Mouse (Mus musculus) cerebellum, adult 9-11 months (tissue): Measurements from ENCODE around the gene Tmem30c.

ENCODE experiments used
- DNase-seq: peaks from one replicate; pipeline ENCODE4 v3.0.0; 2022

The Tmem30c gene

GRCm38 (mm10) chr16:57292765-57293164 lies at the start of gene Tmem30c:
TSS of gene Tmem30c (minus strand) at chr16:57292865.
- DNase-seq: no peak

GRCm38 (mm10) chr16:57340613-57340898 lies 47.9 kb upstream of the Tmem30c start:
- DNase-seq: no peak

DNA sequence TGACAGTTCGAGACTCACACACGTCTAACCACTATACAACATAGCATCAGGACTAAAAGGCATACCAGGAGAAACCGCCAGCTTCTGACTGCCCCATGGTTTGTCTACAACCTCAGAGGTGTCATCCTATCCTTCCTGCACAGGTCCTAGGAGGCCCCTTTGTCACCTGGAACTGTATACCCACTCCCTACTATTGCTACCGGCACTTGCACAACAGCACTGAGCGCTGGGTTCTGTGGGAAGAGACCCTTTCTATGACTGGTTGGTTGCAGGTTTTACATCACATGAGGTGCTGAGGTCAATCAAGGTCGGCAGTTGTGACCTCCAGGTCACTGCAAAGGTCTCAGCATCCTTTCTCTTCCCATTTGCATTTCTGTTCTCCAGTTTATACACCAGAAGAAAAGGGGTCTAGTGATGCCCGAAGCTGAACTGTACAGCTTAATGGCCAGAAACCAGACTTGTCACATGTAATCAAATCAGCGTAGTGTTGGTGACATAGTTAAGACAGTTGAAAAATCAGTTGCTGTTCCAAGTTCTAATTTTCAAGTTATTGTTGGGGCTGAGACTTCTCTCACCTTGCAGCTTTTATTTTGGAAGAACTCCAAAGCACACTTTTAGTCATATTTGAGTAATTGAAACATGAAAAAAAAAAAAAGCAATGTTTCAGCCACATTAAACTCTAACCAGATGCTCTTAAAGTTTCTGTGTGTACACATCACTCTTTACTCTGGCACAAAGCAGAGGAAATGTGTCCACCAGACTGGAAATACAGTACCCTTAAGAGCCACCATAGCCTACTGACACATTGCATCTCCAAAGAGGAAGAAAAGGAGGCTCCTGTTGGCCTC lies 47.3 kb upstream of the Tmem30c start:
- DNase-seq: no peak

DNA sequence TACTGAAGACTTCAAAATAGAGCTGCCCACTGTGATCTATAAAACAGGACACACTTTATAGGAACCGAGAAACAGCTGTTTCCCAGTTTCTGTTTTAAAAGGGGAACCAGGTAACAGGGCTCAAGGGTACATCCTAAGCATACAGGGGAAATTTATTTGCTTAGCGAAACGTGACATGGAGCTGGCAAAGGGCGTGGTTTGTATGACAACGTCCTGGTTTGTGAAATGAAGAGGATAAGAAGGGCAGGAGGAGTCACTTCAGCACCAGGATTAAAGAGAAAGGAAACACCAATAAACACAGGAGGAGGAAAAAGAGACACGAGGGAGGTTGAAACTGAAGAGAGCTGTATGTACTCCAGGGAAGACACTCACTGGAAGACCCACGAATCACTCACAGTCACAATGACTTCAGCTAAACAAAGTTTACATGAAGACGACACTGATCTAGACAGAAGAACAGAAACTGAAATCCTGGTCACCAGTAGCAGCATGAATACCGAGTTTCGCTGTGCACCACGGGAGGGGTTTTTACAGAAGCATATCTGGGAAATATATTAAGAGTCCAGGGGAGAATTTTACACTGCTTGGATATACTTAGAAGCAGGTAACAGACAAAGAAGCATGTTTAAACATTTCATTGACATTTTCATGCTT lies 44.2 kb upstream of the Tmem30c start:
- DNase-seq: no peak

DNA sequence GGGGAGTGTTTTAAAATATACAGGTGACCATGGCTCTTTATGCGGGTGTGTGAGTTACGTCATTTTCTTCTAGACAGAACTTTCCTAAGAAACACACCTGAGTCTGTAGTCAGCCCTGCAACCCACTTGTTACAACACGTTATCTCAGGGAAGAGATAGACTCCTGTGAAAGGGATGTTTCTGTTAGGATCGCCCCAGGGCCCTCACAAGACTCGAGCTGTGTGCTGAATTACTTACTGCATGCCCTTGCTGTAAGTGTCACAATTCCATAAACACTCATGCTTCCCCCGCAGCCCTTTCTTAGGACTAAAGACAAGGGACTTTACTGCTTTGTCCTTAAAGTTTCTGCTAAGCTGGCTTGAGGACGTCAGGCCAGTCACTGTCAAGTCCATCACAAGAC lies 39.6 kb upstream of the Tmem30c start:
- DNase-seq: no peak

GRCm38 (mm10) chr16:57330111-57330510 lies 37.4 kb upstream of the Tmem30c start:
- DNase-seq: no peak

DNA sequence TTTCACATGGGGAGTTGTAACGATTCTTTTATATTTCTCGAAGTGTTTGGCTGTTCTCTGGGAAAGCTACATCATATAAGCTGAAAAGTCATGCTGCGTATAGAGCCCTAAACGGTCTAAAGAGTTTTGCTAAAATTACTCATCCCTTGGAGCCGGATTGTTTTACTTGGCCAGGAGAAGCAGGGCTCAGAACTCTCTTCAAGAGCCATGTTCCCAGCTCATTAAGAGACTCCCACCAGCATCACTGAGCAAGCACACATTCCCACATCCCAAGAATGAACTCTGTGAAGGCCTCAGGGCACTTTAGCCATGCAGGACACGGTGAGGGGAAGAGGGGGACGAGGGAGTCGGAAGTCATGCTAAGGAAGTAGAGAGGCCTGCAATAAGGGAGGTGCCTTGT lies 36.4 kb upstream of the Tmem30c start:
- DNase-seq: no peak

DNA sequence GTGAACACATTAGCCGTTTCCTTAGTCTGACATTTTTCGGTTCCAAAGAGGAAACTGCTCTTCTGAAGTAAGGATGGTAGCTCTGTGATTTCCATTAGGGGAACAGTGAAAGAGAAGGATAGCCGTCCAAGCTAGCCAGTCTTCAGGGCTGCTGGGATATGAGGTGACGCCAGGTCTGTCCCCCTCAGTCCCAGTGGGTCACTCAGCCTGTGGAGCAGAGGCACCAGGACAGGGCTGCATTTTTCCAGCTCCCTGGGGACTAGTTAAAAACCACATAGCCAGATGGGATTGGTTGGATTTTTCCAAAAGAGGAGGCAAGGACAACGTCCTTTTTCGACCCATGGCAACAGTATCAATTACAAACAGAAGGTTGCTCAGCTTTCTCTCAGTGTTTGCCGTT lies 34.3 kb upstream of the Tmem30c start:
- DNase-seq: no peak

GRCm38 (mm10) chr16:57319284-57320124 lies 26.8 kb upstream of the Tmem30c start:
- DNase-seq: no peak

GRCm38 (mm10) chr16:57318637-57319125 lies 26.0 kb upstream of the Tmem30c start:
- DNase-seq: no peak

DNA sequence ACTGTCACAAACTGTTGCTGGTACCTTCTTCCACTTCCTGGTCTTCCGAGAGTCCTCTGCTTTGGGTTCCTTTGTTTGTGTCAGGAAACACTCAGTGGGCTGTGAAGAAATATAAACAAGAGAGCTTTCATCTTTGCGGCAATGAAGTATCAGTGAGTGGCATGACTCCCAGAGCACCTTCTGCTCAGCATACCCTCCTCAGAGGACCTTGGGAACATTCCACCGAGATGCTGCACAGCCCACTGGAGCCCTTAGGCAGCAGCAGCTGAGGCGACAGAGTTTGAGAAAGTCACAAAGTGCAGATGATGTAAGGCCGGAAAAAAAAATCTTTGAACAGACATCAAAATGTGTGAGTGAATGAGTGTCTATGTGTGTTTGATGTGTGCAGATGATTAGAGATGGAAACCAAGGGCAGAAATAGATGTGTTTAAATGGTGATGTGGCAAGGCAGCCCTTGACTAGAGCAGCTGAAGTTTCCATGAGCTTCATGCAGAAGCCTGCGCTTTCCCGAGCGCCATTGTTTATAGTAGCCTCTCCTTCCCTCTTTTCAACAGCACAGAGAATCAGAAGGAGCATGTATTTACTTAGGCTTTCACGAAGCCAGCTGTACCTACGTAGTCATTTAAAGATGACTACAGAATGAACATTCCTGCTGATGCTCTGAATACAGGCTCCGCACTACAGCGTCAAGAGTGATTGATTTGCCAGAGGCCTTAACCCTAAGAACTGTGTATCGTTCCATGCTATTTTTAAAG lies 25.4 kb upstream of the Tmem30c start:
- DNase-seq: no peak

- DNase-seq: no peak
Observed at GRCm38 (mm10) chr16:57317127-57317526, 24.5 kb upstream of the Tmem30c start.

DNA sequence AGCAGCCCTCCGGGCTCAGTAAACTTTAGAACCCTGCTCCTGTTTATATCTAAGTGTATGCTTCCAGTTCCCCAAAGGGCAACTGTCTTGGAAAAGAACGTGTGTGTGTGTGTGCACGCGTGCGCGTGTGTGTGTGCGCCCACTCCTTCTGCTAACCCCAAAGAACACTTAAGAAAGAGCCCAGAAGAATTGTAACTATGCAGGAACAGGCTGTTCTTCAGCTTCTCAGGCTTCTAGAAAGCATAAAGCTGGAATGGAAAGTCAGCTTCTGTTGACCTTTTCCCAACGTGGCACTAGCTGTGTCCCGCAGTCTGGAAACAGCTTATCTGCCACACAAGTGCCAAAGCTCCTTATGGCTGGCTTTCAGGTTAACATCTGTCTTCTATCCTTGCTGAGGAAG lies 22.4 kb upstream of the Tmem30c start:
- DNase-seq: no peak

DNA sequence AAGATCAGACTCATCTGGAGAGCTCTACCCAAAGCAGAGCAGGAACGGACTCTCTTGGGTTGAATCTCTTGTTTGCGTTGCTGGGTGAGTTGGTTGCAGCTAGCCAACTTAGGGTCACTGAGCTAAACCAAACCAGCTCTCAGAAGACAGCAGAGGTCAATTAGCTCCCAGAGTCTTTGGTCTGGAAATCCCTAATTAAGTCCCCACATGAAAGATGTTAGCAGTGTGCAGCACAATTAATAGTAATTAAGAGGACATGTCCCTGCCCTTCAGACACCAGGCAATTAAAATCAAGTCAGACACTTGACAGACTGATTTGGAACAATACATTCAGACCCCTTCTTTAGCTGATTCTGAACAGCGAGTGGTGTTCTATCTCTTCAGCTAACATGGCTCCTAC lies 21.6 kb upstream of the Tmem30c start:
- no peak for DNase-seq

- DNase-seq: no peak
Observed at GRCm38 (mm10) chr16:57313487-57313886, 20.8 kb upstream of the Tmem30c start.

DNA sequence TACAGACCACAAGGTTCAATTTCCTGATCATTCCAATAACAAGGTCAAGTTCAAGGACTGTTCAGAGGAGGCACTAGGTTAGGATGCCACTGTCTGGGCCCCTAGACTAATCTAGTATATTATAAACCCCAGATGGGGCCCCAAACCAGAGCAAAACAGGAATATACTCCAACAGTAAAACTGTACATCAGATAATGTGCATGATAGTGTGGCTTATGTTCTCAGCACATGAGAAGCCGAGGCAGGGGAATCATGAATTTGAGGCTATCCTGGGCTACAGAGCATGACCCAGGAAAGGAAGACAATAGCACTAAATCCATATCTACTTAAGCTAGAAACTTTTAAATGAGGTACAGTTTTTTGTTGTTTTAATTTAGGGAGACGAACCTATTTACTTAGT lies 19.5 kb upstream of the Tmem30c start:
- no peak for DNase-seq

DNA sequence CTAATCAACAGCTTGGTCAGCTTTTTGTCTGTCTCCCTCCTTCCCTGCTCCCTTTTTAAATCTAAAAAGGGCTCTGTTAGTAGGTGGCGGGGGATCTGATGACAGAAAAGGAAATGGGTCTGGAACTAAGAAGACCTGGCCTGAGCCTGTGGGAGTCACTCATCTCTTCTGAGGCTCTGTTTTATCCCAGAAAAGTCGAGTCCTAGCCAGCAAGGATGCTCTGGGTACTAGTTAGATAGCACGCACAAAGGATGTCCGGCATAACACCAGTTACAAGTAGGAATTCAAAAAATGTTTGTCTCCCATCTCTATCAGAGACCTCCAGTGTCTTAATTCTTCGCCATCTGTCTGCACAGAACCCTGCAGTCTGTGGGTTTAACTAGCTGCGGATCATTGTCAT lies 12.8 kb upstream of the Tmem30c start:
- DNase-seq: no peak

- DNase-seq: no peak
Observed at GRCm38 (mm10) chr16:57303716-57304115, 11.1 kb upstream of the Tmem30c start.

GRCm38 (mm10) chr16:57302792-57303698 lies 10.4 kb upstream of the Tmem30c start:
- DNase-seq: no peak

GRCm38 (mm10) chr16:57301512-57302115 lies 8.9 kb upstream of the Tmem30c start:
- no peak for DNase-seq

DNA sequence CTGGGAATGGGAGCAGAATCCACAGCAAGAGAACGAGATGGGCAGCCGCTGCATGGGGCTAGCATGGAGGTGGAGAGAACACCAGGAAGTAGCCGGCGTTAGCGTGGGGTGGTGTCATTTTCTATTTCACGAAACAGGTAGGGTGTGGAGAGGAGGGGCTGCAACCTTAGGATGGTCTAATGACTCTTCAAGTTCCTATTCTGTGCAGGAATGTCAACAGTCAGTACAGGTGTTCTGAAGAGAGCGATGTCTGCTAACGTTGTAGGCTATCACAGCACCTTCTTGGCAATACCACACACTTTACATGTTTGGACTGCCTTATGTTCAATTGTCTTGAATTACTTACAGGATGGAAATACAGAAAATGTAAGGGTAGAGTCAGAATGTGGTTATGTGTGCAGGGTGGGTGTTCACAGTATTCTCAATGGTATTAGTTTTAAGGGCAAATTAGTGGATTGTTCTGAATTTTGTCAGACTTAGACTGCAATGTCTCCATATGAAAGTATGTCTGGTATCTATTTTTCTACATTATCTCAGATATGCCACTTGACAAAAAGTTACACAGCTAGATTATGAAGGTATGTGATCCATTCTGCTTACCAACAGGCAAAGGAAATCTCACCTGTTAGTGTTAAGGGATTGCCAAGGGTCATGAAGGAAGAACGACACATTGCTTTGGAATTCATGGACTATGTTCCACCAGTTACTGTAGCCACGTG lies 2.7 kb upstream of the Tmem30c start:
- DNase-seq: no peak
